Mouse (Mus musculus) layer of hippocampus, adult 9-11 months (tissue): ENCODE data around the gene Alkal2.

Experiments used
- DNase-seq: peaks from one replicate; pipeline ENCODE4 v3.0.0; 2022

The Alkal2 gene

GRCm38 (mm10) chr12:30928182-30928581 is 44.1 kb downstream of the Alkal2 start:
- DNase-seq = no peak

- no peak for DNase-seq
Measured at GRCm38 (mm10) chr12:30933299-30933698, 49.2 kb downstream of the Alkal2 start.

- DNase-seq = no peak
Measured at GRCm38 (mm10) chr12:30936899-30937298, 52.8 kb downstream of the Alkal2 start.
